Mouse (Mus musculus): ENCODE results near the gene Ehf.

Ehf gene

DNA sequence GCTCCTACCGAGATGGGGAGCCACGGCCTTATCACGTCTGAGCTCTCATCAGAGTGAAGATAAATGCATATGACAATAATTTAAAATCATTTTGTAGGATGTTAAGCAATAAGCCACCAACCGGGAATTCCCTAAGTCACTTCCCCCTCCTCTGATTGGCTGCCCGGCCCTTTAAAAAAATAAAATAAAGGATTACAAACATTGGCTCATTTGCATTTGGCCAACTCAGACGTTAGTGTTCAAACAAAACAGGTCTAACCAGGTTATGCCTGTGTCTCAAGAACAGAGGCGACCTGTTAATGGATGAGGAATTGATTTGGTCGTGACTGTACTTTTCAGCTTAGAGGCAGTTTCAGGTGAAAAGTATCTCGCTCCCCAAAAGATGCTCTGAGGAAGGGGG, at the start of gene Ehf:
TSS of gene Ehf (minus strand) at position 147 of the 400 bp plus-strand sequence.
- no peak for DNase-seq

GRCm38 (mm10) chr2:103347417-103347891, 44.4 kb upstream of the Ehf start:
- DNase-seq, result peak; percentile 66 to 76

- DNase-seq, result peak in 1 of 2 experiments; percentile 5
These were observed 43.7 kb upstream of the Ehf start for GRCm38 (mm10) chr2:103346751-103347289.

DNA sequence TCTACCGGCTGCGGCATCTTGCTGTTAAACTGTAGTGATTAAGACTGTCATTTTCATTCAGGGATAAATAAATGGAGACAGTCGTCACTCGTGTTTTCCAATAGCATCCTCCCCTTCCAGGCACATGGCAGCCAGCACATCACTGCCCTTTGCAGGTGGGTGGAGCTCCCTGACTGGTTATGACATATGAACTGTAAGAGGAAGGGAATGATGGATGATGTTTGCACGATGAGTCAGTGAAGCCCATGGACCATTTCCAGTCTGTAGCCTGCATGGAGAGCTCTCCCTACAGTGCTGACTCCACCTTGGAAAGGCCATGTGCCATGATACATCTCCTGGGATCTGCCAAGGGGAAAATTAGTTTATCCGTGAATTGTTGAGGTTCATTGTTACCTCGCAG, 40.5 kb upstream of the Ehf start:
- DNase-seq, result no peak

DNA sequence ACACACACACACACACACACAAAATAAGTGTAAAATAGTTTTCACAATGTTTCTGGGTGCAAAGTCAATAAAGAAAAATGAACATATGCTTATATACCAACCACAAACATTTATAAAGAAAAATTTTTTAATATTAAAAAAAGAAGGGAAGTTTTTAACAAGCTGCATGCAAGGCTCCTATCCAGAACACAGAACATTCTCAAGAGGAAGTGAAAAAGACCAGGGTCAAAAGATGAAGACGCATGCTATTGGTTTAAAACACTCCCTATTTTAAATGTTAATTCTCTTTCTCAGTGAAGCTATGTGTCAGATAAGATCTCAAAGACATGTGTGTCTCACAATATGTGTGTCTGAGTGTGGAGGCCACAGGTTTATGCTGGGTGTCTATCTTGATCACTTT, 39.0 kb upstream of the Ehf start:
- no peak for DNase-seq

- DNase-seq, result no peak
These were observed 38.4 kb upstream of the Ehf start for GRCm38 (mm10) chr2:103341375-103341971.

GRCm38 (mm10) chr2:103338706-103339105, 35.6 kb upstream of the Ehf start:
- DNase-seq, result no peak

DNA sequence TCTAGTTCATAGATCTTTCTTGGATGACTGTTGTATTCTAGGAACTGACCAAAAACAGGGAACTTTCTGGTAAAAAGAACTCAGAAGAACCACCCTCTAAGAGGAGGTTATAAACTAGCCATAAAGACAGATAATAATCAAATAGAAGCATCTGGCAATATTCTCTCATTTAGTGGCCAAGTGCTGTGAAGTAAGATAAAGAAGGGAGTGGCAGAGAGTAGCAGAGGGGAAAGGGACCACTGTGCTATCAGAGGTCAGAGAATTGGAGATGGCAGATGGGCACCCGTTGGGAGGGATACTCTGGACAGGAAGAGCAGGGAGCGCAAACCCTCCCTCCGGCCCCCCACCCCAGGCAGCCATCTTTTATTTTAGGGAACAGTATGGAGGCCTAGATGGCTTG, 34.3 kb upstream of the Ehf start:
- DNase-seq, result no peak

- peak; percentile 36 to 47 for DNase-seq
These were observed 33.5 kb upstream of the Ehf start for GRCm38 (mm10) chr2:103336621-103337020.

- no peak for DNase-seq
These were observed 32.9 kb upstream of the Ehf start for GRCm38 (mm10) chr2:103336000-103336399.

- no peak for DNase-seq
These were observed 28.7 kb upstream of the Ehf start for GRCm38 (mm10) chr2:103331666-103332191.

- no peak for DNase-seq
These were observed 25.7 kb upstream of the Ehf start for GRCm38 (mm10) chr2:103328731-103329130.

- DNase-seq, result no peak
These were observed 22.4 kb upstream of the Ehf start for GRCm38 (mm10) chr2:103325301-103326048.

DNA sequence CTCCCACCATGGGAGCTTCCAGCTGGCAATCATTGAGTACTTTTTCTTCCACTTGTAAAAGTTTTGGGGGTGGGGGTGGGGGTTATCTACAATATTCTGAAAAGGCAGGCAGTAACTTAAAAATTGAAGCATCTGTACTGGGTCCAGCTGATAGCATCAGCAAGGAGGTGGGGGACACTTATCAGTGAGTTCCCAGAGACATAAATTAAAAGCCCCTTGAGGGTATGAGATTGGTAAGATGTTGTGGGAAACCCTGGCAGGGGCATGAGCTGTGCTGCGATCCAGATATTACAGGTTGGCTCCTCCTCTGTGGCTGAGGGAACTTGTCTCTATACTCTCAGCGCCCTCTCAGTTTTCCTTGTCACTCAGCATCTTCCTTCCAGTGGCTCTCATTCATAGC, 21.2 kb upstream of the Ehf start:
- DNase-seq, result no peak

GRCm38 (mm10) chr2:103322171-103322570, 19.1 kb upstream of the Ehf start:
- DNase-seq, result no peak

DNA sequence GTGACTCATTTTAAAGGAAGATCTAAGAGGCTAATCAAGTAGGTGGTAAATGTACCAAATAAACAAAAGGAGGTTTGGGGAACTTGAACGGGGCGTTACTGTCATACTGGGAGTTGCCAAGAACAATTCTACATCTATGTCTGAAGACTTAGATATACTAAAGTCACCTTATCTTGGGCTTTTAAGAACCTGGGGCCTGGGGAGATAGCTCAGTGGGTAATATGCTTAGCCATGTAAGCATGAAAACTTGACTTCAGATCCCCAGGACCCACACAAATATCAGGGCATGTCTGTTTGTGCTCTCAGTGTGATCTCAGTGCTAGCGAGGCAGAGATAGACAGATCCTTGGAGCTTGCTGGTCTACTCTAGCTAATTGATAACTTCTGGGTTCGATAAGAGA, 18.6 kb upstream of the Ehf start:
- DNase-seq, result no peak

DNA sequence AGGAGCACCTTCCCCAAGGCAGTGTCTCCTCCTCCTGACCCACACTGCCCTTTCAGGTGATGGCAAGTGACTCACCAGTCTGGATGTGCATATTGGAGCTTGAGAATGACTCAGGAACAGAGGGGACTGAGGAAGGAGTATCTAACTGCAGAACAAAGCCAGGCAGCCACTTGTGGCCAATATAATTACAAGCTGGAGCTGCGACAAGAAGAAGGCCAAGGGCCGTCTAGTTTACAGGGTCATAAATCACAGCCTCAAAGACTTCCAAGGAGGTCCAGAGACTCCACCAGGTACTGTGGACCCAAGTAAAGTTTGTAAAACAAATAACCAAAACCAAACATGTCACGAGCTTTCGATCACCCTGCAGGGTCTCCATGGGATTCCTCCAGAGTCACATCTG, 10.9 kb upstream of the Ehf start:
- DNase-seq, result no peak

- DNase-seq, result no peak
These were observed 9.6 kb upstream of the Ehf start for GRCm38 (mm10) chr2:103312640-103313039.

DNA sequence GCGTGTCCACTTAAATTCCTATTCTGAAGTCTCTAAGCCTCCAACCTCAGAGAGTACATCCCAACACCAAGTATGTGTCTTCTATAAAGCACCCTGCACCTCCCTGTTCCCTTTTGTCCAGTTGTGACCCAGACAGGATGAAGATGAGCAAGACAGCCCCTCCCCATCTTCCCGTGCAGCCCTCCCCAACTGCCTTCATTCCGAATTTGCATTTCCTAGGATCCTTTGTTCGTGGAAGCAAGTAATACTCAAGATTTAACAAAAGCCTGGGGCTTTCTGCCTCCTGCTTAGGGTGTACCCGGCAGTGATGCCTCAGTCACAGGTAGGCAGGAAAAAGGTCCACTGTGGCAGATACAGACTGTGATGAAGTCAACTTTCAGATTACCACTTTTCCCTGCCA, 7.6 kb upstream of the Ehf start:
- no peak for DNase-seq

DNA sequence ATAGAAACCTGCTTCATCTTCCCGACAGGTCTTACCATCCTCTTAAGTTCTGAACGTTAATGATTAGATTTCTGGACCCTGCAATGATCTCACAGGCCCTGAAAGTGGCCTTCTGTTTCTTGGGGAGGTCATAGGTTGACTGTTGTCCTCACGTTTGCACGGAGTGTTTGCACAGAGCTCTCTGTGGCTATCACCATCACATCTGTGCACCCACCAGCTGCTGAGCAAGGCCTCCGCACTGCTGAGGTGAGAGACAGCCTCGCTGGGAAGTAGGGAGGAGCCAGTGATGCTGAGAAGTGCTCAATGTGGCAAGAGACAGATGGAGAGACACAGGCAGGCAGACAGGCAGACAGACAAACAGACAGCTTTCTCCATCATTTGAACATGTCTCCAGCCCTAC, 3.6 kb upstream of the Ehf start:
- no peak for DNase-seq

DNA sequence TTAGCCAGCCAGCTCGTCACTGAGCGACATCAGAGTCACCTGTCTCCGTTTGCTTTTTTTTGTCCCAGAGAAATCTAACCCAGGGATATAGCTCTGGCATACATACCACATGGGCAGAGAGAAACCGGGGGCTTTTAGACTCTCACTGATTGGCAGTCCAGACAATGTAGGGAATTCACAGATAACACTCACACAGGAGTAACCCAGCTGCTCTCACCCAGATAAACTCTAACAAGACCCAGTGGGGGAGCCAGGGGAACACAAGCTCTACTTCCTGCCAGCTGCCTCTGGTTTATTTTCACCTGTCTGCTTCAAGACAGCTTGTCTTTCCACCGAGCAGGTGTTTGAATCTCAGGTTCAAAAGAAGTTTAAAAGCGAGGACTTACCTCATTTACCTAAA, 409 bp downstream of the Ehf start:
- DNase-seq, result no peak

DNA sequence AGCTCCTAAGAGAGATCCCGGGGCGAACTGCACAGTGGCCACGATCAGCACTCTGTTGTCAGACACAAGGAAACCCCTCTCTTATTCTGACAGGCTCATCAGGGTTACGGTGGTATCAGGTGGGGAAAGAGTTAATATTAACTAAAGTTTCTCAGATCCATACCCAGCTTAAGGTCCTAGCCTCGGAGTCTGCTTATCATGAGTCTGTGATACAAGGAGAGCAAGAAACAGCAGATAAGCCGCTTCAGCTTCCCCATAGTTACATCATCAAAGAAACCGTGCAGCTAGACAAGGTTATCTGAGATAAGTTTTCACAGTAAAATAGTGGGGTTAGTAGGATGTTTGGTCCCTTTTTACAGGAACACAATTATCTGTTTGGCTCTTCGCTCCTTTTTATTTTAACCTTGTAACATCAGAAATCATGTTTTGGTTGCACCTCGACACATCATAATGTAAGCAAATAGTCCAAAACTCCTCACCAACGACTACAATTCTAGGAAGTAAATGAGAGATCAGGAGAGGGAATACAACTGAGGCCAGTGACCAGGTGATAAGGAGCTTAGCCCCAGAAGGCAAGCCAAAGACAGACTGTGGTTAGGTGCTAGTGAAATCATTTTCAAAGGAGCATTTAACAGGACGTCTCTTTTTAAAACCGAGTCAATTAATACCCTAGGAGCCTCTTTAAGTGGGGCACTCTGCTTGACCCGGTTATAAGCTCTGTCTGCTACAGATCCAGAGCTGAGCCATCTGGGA, 4.2 kb downstream of the Ehf start:
- no peak for DNase-seq

GRCm38 (mm10) chr2:103294526-103294925, 8.6 kb downstream of the Ehf start:
- DNase-seq, result no peak

Measured in cerebellum, postnatal 14 days (tissue).